Mouse (Mus musculus) neutrophil, adult 83 days (primary cell): ENCODE data around the gene Msi1. TPM values are rescaled to one million over a fixed set of nuclear protein-coding genes. Genes with fewer than 3 reads are reported as not detected.

Source experiments
- total RNA-seq, 2 experiments: library from RNA; stranded (reverse); gene quantifications; one replicate each; pipeline ENCODE4 v1.2.4; 2023

Msi1 gene
- under 1 TPM; 0.13 to 0.48 TPM for total RNA-seq

DNA sequence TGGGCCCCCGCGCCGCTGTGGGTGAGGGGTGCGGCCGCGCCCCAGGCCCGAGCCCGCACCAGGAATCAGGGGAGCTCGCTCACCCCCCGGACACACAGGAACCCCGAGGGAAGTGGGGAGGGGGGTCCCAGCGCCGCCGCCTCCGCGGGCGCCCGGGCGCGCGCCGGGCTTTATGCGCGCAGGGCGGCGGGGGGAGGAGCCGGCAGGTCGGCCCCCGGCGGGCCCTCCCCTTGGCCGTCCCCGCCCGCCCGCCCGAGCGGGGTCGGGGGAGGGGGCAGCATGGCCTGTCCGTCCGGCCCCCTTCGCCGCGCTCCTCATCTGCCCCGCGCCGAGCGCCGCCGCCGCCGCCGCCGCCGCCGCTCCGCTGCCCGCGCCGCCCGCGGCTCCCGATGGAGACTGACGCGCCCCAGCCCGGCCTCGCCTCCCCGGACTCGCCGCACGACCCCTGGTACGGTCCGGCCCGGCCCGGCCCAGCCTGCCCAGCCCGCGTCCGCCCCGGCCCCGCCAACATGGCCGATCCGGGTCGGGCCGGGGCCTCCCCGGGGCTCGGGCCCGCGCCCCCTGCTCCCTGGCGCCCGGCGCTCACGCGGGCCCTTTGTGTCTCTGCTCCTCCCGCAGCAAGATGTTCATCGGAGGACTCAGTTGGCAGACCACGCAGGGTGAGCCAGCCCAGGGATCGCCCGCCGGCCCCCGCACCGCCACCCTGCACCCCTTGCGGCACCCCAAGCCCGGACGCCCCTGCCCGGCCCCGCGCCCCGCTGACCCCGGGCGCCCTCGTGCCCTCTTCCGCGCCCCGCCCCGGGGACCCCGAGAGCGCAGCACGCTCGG lies at the start of gene Msi1:
Gene Msi1 (plus strand): TSS at position 241 of the 828 bp plus-strand sequence.

DNA sequence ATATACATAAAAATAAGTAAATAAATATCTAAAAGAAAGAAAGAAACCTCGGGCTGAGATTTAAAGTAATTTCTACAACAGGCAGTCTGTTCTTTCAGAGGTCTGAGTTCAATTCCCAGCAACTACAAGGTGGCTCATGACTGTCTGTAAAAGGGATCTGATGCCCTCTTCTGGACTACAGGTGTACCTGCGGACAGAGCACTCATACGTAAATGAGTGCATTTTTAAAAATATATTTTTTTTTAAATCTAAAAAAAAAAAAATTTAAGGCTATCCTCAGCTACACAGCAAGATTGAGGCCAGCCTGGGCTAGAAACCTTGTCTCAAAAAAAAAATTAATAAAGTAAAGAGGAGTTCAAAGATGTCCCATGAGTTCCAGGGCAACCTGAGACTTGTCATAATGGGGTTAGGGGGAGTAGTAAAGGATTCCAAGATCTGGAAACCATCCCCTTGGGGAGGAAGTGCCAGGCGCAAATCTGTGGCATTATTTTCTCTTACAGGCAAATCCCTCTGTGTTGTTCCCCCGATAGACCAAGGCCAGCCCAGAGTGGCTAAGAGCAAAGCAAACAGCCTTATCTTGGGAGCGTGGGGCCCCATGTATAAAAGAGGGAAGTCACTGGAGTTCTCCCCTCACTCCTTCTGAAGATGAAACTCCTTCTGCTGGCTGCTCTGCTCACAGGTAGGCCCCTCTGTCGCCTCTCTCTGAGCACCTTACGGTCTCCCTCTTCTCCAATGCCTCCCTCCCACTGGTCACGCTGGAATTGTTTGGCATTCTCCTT lies 36.4 kb downstream of the Msi1 start, which contains the start of gene Pla2g1b:
Gene Pla2g1b (plus strand): TSS at position 621 of the 779 bp plus-strand sequence.

DNA sequence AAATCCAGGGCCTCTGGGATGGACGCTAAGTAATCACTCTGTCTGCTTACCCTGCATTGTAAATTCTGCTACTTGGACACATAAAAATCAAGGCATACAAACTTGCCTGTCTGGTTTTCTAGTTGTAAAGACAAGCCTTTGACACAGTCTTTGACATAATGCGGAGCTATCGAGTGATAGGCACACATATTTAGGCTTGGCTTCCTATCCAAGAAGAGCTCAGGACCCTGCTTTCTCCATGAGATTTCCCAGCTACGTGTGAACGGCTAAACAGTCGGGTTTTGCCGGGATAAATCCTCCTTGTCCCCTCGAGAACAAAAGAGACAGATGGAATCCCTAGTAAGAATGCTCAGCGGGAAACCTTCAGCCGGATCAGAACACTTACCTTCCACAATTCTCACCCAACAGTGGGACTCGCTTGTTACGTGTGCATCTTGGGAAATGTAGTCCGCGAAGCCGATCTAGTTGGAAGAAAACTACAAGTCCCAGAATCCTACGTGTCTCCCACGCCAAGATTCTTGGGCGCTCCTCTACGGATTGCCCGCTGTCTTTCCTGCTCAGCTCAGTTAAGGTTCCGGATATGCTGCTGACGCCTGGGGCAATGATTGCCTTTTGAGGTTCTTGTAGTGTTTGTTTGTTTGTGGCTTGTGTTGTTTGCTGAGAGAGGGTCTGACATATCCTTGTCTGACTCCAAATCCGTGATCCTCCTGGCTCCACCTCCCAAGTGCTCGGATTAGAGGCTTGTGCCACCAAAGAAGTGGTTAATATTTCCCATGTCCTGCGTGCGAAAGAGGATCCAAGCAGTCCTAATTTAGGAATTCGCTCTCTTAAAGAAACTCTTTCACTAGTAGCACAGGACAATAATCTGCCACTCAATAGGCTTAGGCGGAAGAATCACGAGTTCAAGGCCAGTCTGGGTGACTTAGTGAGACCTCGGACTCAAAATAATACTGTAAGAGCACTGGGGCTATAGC lies 54.8 kb downstream of the Msi1 start, which contains the start of gene Sirt4:
Gene Sirt4 (minus strand): TSS at position 779 of the 974 bp plus-strand sequence.

Other genes with a start within 250 kb of the Msi1 start
- not detected for gene Cabp1, start 235.2 kb upstream of the Msi1 start, total RNA-seq
- gene Pop5, start 193.8 kb upstream of the Msi1 start, total RNA-seq: 10 to 100 TPM; 14.2 to 16.2 TPM
- gene Rnf10, start 156.7 kb upstream of the Msi1 start, total RNA-seq: 100 to 1,000 TPM; 184 to 191 TPM
- 10 to 100 TPM in 1 of 2 experiments, 1 to 10 TPM in 1; 9.3 to 10.7 TPM for gene Coq5, start 149.9 kb upstream of the Msi1 start, total RNA-seq
- gene Dynll1, start 128.6 kb upstream of the Msi1 start, total RNA-seq: 100 to 1,000 TPM; 209 to 220 TPM
- 10 to 100 TPM; 56.4 to 57.6 TPM for gene Srsf9, start 102.4 kb upstream of the Msi1 start, total RNA-seq
- 10 to 100 TPM in 1 of 2 experiments, 1 to 10 TPM in 1; 9.1 to 10.3 TPM for gene Gatc, start 88.4 kb upstream of the Msi1 start, total RNA-seq
- 10 to 100 TPM; 16.6 to 18.6 TPM for gene Triap1, start 88.4 kb upstream of the Msi1 start, total RNA-seq
- 100 to 1,000 TPM; 267 to 287 TPM for gene Cox6a1, start 80.6 kb upstream of the Msi1 start, total RNA-seq
- gene Pla2g1b, start 36.7 kb downstream of the Msi1 start, total RNA-seq: not detected
- 1 to 10 TPM; 3.4 to 8.9 TPM for gene Sirt4, start 55.1 kb downstream of the Msi1 start, total RNA-seq
- 100 to 1,000 TPM; 344 to 399 TPM for gene Pxn, start 77.1 kb downstream of the Msi1 start, total RNA-seq
- gene Rplp0, start 129.9 kb downstream of the Msi1 start, total RNA-seq: 100 to 1,000 TPM; 780 to 840 TPM
- gene Gcn1l1, start 135.7 kb downstream of the Msi1 start, total RNA-seq: 10 to 100 TPM; 29.7 to 34.9 TPM
- gene Rab35, start 202.3 kb downstream of the Msi1 start, total RNA-seq: 10 to 100 TPM; 61.0 to 63.9 TPM